13 mouse cellular contexts compared by ENCODE assay signal in genomic region chr4:31052077-31052677, GRCm38 (mm10).
DNase-seq lines count a peak whose midpoint lies in the region; ATAC-seq lines count a peak whose summit lies in the region.
"Had no signal": no experiment of that assay in that cellular context is flagged by ENCODE, and none has a peak within 500 bp of the region (broad histone marks: within the 10 kb centered on the region; RNA-seq: fewer than 3 reads in every experiment).

No protein-coding gene starts in this region.

- H3K9me3 ChIP-seq in hindbrain, embryonic 10.5 days, result no peaks in the 10 kb centered on the region
- H3K9me3 ChIP-seq in midbrain, embryonic 13.5 days, result no peaks in the 10 kb centered on the region
- no peaks in the 10 kb centered on the region for H3K9me3 ChIP-seq in heart, embryonic 11.5 days (replicated peaks; ENCODE audit: control insufficient read depth, low read length)

- peak; percentile 70 for DNase-seq in left cerebral cortex, postnatal 4 days
- DNase-seq in left cerebral cortex, adult 9 months (ENCODE audit: low spot score in 2 of 2), result no peak
- DNase-seq in hindbrain, embryonic 10.5 days (ENCODE audit: low spot score), result peak; percentile 8
- DNase-seq in retina, postnatal 7 days (ENCODE audit: low read depth, low spot score), result peak; percentile 4
- DNase-seq in adrenal gland, postnatal 14 days, result no peak
- DNase-seq: heart, adult 11 months; heart, postnatal 14 days; kidney, adult 8-10 months; thymus, postnatal 14 days had no signal

- no peak overlapping the region for H3K4me3 ChIP-seq in hindbrain, embryonic 10.5 days
- H3K4me3 ChIP-seq in midbrain, embryonic 13.5 days (replicated peaks), result no peak overlapping the region
- no peak overlapping the region for H3K4me3 ChIP-seq in heart, embryonic 11.5 days (ENCODE audit: low read depth, low read length)

- no peaks in the 10 kb centered on the region for H3K27me3 ChIP-seq in hindbrain, embryonic 10.5 days (ENCODE audit: insufficient read depth, poor library complexity, severe bottlenecking)
- H3K27me3 ChIP-seq in midbrain, embryonic 13.5 days, result no peaks in the 10 kb centered on the region
- no peaks in the 10 kb centered on the region for H3K27me3 ChIP-seq in heart, embryonic 11.5 days (ENCODE audit: control insufficient read depth, insufficient read depth, low read length)

- WGBS in hindbrain, embryonic 10.5 days, result 53% methylated on average over 6 of the region's 6 CpGs
- 26% methylated on average over 6 of the region's 6 CpGs for WGBS in midbrain, embryonic 13.5 days
- WGBS in heart, embryonic 11.5 days (ENCODE audit: insufficient replicate concordance), result 82% methylated on average over 6 of the region's 6 CpGs

- intact Hi-C loops in left cerebral cortex, postnatal 4 days (cut with DNase I), result no loop called here

- H3K9ac ChIP-seq in midbrain, embryonic 13.5 days (replicated peaks), result no peak overlapping the region
- no peak overlapping the region for H3K9ac ChIP-seq in heart, embryonic 11.5 days (ENCODE audit: low read depth, low read length)

- peak overlapping the region; percentile 41 for H3K27ac ChIP-seq in hindbrain, embryonic 10.5 days
- H3K27ac ChIP-seq in midbrain, embryonic 13.5 days, result peak overlapping the region; percentile 57
- H3K27ac ChIP-seq in heart, embryonic 11.5 days (ENCODE audit: low read depth, low read length), result no peak overlapping the region

- H3K4me2 ChIP-seq in midbrain, embryonic 13.5 days (replicated peaks), result no peak overlapping the region
- H3K4me2 ChIP-seq in heart, embryonic 11.5 days, result no peak overlapping the region

- ATAC-seq in midbrain, embryonic 13.5 days, result peak; percentile 74
- ATAC-seq in heart, embryonic 11.5 days (replicated peaks; ENCODE audit: insufficient number of reproducible peaks, low FRiP score, low TSS enrichment), result no peak
- no peak for ATAC-seq in granulocyte monocyte progenitor cell, adult 5-6 weeks (replicated peaks; ENCODE audit: poor library complexity, severe bottlenecking)
- ATAC-seq: lung, postnatal 0 days had no signal

- no peaks in the 10 kb centered on the region for H3K36me3 ChIP-seq in hindbrain, embryonic 10.5 days
- no peaks in the 10 kb centered on the region for H3K36me3 ChIP-seq in midbrain, embryonic 13.5 days
- H3K36me3 ChIP-seq in heart, embryonic 11.5 days (ENCODE audit: control insufficient read depth, insufficient read depth, low read length), result no peaks in the 10 kb centered on the region

- peaks cover 17% of the 10 kb centered on the region for H3K4me1 ChIP-seq in hindbrain, embryonic 10.5 days (replicated peaks)
- peaks cover 23% of the 10 kb centered on the region for H3K4me1 ChIP-seq in midbrain, embryonic 13.5 days (replicated peaks)
- H3K4me1 ChIP-seq in heart, embryonic 11.5 days (ENCODE audit: control insufficient read depth, insufficient read depth, low read length), result no peaks in the 10 kb centered on the region

Comparison
In these comparisons a context has a peak if more than half of its experiments do, and no peak if none do; other contexts are left out.
1. DNase-seq: peak in left cerebral cortex, postnatal 4 days (single experiment), hindbrain, embryonic 10.5 days (single experiment) and retina, postnatal 7 days (single experiment); none in left cerebral cortex, adult 9 months (0 of 2) and adrenal gland, postnatal 14 days (single experiment).